Mouse (Mus musculus): ENCODE results near the gene Uchl1. TPM values are rescaled to one million over a fixed set of nuclear protein-coding genes. Genes with fewer than 3 reads are reported as not detected.
A peak's percentile ranks its signal among the peaks of the same experiment; 100 is the strongest.

Gene Uchl1
- polyA plus RNA-seq, 2 experiments: 1.1 to 1.5 TPM

DNA sequence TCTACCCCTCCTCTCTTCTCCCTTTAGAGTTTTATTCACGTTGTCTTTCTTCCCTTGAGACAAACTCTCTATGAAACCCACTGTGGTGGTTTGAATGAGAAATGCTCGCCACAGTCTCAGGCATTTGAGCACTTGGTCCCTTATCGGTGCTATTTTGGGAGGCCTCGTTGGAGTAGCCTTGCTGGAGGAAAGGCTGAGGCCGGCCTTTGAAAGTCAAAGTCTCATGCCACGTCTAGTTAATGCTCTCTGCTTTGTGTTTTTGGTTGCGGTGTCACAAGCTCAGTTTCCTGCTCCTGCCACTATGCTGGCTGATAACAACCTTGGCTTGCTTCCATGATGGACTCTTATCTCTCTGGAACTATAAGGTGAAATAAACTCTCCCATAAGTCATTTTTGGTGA, 28.4 kb upstream of the Uchl1 start:
- TF ChIP-seq EP300 (IDR thresholded peaks at IDR 0.05; ENCODE audit: low read depth): no peak
- TF ChIP-seq CTCF (IDR thresholded peaks at IDR 0.05; ENCODE audit: low read depth): no peak

DNA sequence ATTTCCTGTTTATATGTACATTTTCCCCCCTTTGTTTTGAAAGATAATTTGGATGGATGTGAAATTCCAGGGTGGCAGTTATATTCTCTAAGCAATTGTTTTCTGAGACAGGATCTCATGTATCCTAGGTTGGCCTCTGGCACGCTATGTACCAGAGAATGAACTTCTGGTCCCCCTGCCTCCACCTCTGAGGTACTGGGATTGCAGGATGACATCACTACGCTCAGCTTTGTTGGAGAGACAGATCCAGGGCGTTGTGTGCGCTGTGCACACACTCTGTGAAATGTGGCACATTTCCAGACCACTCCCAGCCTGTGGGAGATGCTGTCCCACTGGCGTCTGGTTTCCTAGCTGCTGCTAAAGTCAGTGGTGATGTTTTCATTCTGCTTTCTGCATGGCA, 21.7 kb upstream of the Uchl1 start:
- no peak overlapping the region for H3K4me2 ChIP-seq (ENCODE audit: low read depth)
- no peak for TF ChIP-seq CTCF (IDR thresholded peaks at IDR 0.05; ENCODE audit: low read depth)
- TF ChIP-seq EP300 (IDR thresholded peaks at IDR 0.05; ENCODE audit: low read depth): no peak
- H3K27me3 ChIP-seq (ENCODE audit: control insufficient read depth, insufficient read depth, low read length): no peaks in the 10 kb centered on the region
- no peak overlapping the region for H3K4me3 ChIP-seq (ENCODE audit: insufficient read depth in 1 of 2, low read depth in 2 of 2, low read length in 2 of 2)
- ATAC-seq (ENCODE audit: insufficient read depth): no peak
- no peak overlapping the region for H3K27ac ChIP-seq
- WGBS (ENCODE audit: insufficient replicate concordance): 50% methylated on average over 5 of the region's 5 CpGs
- no peaks in the 10 kb centered on the region for H3K36me3 ChIP-seq (replicated peaks; ENCODE audit: control insufficient read depth, insufficient read depth, low read depth)
- no peak for DNase-seq (ENCODE audit: low read depth in 3 of 3, low spot score in 3 of 3)
- H3K9ac ChIP-seq (replicated peaks): no peak overlapping the region
- H3K4me1 ChIP-seq (replicated peaks; ENCODE audit: control insufficient read depth in 2 of 2, insufficient read depth in 2 of 2, low read length in 1 of 2): no peaks in the 10 kb centered on the region
- no peaks in the 10 kb centered on the region for H3K9me3 ChIP-seq (ENCODE audit: control insufficient read depth, low read length)

More for the DNA sequence above, 28.4 kb upstream of the Uchl1 start:
- no peak for DNase-seq (ENCODE audit: low read depth in 3 of 3, low spot score in 3 of 3)
- Histone ChIP-seq H3K27ac (no peak overlapping the region), H3K4me2 (ENCODE audit: low read depth) (no peak overlapping the region), H3K27me3 (ENCODE audit: control insufficient read depth, insufficient read depth, low read length) (no peaks in the 10 kb centered on the region), H3K9me3 (ENCODE audit: control insufficient read depth, low read length) (no peaks in the 10 kb centered on the region), H3K36me3 (replicated peaks; ENCODE audit: control insufficient read depth, insufficient read depth, low read depth) (no peaks in the 10 kb centered on the region), H3K4me1 (replicated peaks; ENCODE audit: control insufficient read depth in 2 of 2, insufficient read depth in 2 of 2, low read length in 1 of 2) (no peaks in the 10 kb centered on the region), H3K9ac (replicated peaks) (no peak overlapping the region), H3K4me3 (ENCODE audit: insufficient read depth in 1 of 2, low read depth in 2 of 2, low read length in 2 of 2) (no peak overlapping the region)
- WGBS (ENCODE audit: insufficient replicate concordance): 26% methylated on average over 7 of the region's 7 CpGs
- ATAC-seq (ENCODE audit: insufficient read depth): no peak

GRCm38 (mm10) chr5:66675189-66675890, 551 bp upstream of the Uchl1 start:
- Histone ChIP-seq H3K4me2 (ENCODE audit: low read depth) (no peak overlapping the region), H3K4me3 (ENCODE audit: insufficient read depth in 1 of 2, low read depth in 2 of 2, low read length in 2 of 2) (no peak overlapping the region), H3K9me3 (ENCODE audit: control insufficient read depth, low read length) (no peaks in the 10 kb centered on the region), H3K4me1 (replicated peaks; ENCODE audit: control insufficient read depth in 2 of 2, insufficient read depth in 2 of 2, low read length in 1 of 2) (no peaks in the 10 kb centered on the region), H3K9ac (replicated peaks) (no peak overlapping the region), H3K27me3 (ENCODE audit: control insufficient read depth, insufficient read depth, low read length) (peaks cover 30% of the 10 kb centered on the region), H3K27ac (no peak overlapping the region), H3K36me3 (replicated peaks; ENCODE audit: control insufficient read depth, insufficient read depth, low read depth) (no peaks in the 10 kb centered on the region)
- 3% methylated on average over 18 of the region's 18 CpGs for WGBS (ENCODE audit: insufficient replicate concordance)
- DNase-seq (ENCODE audit: low read depth in 3 of 3, low spot score in 3 of 3) (no peak), ATAC-seq (ENCODE audit: insufficient read depth) (no peak)
- TF ChIP-seq EP300 (IDR thresholded peaks at IDR 0.05; ENCODE audit: low read depth) (no peak), CTCF (IDR thresholded peaks at IDR 0.05; ENCODE audit: low read depth) (no peak)

DNA sequence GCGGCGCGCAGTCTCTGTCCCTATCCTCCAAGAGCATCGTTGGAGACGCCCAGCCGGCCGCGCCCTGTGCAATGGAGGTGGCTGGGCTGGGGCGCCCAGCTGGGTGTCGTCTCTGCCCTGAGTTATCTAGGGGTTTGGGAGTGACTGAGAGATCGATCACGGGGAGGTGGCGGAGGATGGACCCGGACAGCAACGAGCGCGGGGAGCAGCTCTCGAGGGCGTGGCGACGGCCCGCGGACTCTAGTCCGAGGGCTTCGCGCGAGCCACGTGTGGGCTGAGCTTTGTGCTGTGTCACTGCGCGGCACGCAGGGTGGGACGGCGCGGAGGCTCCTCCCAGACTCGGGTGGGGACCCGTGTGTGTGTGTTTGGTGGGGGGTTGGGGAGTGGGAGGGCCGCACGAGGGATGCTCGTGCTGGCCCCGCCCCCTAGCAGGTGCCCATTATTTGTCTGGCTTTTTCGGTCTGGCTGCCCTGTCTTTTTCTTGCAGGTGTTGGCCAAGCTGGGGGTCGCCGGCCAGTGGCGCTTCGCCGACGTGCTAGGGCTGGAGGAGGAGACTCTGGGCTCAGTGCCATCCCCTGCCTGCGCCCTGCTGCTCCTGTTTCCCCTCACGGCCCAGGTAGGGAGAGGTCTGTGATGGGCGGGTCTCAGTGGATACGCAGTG, 696 bp downstream of the Uchl1 start:
- TF ChIP-seq CTCF (IDR thresholded peaks at IDR 0.05; ENCODE audit: low read depth) (no peak), EP300 (IDR thresholded peaks at IDR 0.05; ENCODE audit: low read depth) (no peak)
- Histone ChIP-seq H3K4me3 (ENCODE audit: insufficient read depth in 1 of 2, low read depth in 2 of 2, low read length in 2 of 2) (peak overlapping the region; percentile 1 to 17; a peak in 3 of 4 replicates), H3K4me1 (replicated peaks; ENCODE audit: control insufficient read depth in 2 of 2, insufficient read depth in 2 of 2, low read length in 1 of 2) (no peaks in the 10 kb centered on the region), H3K27ac (no peak overlapping the region), H3K9ac (replicated peaks) (no peak overlapping the region), H3K9me3 (ENCODE audit: control insufficient read depth, low read length) (no peaks in the 10 kb centered on the region), H3K36me3 (replicated peaks; ENCODE audit: control insufficient read depth, insufficient read depth, low read depth) (no peaks in the 10 kb centered on the region), H3K27me3 (ENCODE audit: control insufficient read depth, insufficient read depth, low read length) (peaks cover 30% of the 10 kb centered on the region), H3K4me2 (ENCODE audit: low read depth) (peak overlapping the region; percentile 31)
- DNase-seq (ENCODE audit: low read depth in 3 of 3, low spot score in 3 of 3): no peak
- WGBS (ENCODE audit: insufficient replicate concordance): 1% methylated on average over 46 of the region's 51 CpGs
- no peak for ATAC-seq (ENCODE audit: insufficient read depth)
